Mouse (Mus musculus) liver (tissue): Measurements from ENCODE around the gene Tomm40l.
"Not testable (repeated sequence)": the region's sequence is repeated elsewhere in the genome, so short reads cannot be mapped to it uniquely, and the experiment has no call there.

Experiments
- DNase-seq: peaks from one replicate; pipeline ENCODE4 v3.0.0-alpha.2; 2020; ENCODE audit warnings: mixed read lengths

Tomm40l gene

DNA sequence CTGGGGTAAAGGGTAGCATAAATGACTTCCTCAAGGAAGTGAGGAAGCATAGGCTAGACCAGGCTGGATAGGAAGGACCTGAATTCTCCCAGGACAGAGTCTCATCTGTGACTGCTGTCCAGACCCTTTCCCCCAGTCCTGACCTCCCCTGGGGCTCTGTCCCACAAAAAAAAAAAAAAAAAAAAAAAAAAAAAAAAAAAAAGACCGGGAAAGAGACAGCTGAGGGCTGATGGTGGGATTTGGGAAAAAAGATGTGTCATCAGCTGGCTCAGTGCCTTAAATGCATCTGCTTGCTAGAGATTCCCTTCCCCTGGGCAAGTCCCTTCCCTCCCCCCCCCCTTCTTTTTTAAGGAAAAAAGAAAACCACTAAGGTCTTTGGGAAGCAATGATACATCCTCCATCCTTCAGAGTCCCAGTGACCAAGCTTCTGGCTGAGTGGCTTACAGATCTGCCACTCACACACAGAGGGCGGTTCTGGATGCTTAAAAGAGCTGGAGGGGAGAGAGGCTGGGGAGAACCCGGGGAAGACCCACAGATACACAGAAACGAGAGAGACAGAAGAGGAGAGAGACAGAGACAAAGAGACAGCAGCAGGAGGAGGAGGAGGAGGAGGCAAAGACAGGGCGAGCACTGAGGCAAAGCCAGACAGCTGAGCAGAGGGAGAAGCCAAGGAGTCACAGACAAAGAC, 27.7 kb upstream of the Tomm40l start, which contains the start of gene Adamts4:
Gene Adamts4 (plus strand): TSS at position 509 of the 688 bp plus-strand sequence.
- DNase-seq = no peak

DNA sequence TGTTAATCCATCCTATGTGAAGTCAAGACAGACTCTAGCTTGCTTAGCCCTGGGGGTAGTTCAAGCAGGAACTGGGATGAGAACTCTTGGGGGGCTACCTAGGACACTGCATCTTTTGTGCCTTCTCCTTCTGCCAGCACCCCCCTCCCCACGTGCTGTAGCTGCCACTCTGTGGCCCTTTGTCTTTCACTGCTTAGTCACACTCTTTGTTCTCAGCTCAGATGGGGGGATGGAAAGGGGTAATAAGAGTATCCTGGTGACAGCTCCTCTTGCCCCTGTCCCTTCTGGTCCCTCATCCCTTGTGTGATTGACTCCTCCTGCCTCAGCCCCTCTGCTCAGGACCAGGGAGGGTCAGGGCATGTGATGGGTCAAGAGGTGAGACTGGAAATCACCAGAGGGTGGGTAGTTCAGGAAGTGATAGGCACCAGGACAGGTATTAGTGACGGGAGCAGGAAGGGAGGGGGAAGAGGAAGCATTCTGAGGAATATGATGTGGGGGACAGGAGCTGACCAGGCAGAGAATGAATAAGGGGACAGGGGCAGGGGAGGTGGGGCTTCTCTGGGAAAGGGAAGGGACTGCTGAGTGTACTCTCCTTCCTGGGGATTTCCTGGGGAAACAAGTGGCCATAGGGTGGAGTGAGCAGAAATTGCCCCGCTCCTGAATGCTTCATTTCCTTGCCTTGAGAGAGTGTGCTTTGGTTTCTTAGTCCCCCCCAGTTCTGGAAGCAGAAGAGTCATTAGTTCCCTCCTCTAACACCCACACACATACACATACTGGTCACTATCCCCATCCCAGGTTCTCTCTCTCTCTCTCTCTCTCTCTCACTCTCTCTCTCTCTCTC, 26.3 kb upstream of the Tomm40l start:
- DNase-seq = no peak

DNA sequence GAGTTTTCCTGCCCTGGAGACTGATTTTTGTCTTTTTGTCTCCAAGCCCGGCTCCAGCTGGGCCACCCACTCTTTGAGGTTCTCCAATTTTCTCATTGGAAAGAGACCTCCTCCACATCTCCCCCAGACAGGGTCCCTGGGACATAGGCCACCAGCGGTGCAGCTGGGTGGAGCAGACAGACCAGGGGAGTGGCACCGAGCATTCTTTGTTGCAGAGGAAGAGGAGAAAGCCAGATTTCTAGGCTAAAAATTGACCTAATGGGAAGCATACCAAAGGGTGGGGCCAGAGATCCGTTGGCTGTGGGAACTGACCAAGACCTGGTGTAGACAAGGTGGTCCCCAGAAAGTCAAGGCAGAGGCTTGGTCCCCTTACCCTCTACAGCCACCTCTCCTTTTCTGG, 25.6 kb upstream of the Tomm40l start:
- DNase-seq = no peak

DNA sequence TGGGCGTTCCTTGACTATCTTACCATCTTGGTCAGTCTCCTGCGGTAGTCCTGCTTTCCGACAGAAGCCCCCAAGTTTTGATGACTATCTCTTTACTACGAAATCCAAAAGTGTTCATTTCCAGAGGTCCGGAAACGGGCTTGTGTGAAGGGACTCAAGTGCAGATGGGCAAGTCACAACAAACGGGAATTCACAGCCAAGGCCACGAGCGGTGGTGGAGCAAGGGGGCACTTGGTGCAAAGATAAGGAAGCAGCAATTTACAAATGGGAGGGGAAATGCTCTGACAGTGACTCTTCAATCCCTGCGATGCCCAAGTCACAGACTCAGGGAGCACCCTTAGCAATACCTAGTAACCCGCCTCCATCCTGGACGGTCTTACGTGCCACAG, 25.1 kb upstream of the Tomm40l start:
- no peak for DNase-seq

DNA sequence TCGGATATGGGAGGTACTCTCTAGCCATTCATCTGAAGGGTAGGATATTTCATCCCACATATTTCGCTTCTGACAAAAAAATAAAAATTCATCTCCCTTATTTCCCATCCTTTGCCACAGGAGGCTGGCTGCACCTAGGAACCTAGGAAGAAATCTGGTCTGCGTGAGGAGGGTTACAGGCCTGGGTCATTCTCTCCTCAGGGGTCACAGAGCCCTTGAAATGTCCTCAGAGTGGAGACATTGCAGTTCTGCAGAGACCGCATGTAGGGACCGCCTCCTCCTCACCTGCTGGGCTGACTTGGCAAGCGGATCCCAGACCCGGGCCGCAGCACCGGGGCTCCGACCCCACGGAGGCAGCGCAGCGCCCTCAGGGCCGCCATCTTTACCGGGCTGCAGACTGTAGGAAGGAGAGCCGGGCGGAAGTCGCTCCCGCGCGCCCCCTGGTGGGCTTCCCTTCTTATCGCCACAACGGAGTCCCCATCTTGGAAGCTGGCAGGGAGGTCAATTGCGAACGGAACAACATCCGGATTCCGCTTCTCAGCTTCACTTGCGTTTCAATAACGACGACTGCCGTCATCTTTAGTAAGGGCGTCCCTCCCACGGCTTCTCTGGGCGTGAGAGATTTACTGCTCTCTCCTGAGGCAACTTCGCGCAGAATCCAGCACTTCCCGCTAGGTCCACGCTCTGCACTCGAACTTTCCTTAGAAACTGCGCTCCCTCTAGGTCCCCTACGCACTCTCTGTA, 24.6 kb upstream of the Tomm40l start:
- DNase-seq = peak; percentile 97

DNA sequence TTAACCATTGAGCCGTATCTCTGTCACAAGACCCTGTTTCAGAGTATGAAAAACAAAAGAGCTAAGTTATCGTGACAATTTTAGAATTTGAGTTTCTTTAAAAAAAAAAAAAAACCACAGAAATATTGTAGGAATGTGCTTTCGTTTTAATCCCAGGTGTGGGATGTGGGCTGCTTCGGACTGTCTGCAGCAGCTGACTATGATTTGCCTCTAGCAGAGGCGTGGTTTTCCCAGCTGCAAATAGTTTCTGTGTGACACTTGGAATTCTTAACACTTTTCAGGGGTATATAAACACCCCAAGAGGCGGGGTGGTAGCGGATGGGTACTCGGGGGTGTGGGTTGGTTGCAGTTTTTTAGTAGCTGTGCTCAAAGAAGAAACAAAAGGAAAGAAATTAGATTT, 23.0 kb upstream of the Tomm40l start:
- DNase-seq = no peak

DNA sequence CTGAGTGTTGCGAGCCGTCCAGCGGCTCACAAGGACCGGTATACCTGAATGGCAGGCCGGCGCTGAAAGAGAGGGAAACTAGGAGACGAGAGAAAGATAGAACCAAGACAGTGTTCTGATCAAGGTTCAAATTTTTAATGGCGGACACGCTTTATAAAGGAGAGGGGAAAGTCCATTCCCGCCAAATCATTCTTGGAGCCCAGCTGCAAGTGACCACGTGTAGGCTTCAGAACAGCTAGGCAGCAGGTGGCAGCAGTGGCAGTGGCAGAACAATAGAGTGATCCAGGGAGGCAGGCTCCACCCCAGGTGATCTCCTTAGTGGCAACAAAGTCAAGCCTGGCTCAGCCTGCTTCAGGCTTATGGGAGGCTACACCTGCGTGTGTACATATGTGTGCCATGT, 19.6 kb upstream of the Tomm40l start:
- not testable (repeated sequence) for DNase-seq

DNA sequence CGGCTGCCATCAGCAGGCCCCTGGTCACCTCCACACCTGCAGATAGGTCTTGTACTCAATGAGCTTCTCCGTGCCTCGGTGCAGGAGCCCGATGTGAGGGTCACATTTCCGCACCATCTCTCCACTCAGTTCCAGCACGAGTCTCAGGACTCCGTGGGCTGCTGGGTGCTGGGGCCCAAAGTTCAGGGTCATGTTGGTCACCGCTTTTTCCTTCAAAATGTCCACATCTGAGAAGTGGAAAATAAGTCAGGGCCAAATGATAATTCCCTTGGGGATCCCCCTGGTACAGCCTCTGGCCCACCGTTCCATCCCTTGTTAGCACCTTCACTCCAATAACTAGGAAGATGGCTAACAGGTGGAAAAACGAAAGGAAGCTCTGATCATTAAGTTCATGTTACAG, 18.6 kb upstream of the Tomm40l start:
- DNase-seq = no peak

DNA sequence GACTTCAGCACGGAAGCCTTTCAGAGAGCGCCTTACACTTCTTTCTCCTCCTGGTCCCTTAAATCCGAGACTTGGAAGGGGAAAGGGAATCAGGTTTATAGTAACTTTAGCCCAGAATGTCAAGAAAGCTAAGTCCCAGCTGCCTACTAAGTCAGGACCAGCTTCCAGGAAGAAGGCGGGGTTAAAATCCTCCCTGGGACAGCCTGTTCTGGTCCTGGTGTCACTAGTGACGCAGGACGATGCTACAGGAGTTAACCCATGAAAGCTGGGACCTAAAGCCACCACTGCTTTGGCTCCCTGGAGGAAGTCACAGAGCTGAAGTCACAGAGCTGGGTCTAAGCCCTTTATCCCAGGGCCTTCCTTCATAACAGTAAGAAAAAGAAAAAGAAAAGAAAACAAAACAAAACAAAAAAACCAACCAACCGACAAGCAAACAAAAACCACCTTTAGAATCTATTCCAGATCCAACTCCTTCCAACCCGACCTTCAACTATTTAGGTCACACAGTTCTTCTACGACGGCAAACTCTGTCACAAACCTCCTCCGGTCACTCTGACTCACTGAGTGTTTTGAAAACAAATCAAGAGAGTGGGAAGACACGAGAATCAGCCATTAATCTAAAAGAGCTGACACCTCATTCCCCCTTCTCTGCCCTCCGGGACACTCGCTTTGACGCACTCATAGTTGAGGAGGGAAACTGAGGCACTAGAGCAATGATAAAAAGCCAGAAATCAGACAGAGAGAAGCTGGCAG, 17.9 kb upstream of the Tomm40l start:
- DNase-seq = no peak

DNA sequence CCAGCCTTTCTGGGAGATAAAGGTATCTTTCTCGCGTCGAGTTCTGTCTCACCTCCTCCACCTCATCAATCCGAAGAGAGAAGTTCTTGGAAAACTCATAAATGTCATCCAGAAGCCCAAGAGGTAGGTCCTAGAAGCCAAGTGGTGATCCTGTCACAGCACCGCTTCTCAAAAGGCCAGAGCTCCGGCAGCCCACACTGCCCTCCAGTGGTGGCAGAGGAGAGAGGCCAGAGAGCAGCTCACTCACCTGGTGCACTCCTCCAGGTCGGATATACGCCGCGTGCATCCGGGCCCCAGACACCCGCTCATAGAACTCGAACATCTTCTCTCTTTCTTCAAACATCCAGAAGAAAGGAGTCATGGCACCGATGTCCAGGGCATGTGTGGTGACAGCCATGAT, 16.1 kb upstream of the Tomm40l start:
- peak; percentile 68 for DNase-seq

DNA sequence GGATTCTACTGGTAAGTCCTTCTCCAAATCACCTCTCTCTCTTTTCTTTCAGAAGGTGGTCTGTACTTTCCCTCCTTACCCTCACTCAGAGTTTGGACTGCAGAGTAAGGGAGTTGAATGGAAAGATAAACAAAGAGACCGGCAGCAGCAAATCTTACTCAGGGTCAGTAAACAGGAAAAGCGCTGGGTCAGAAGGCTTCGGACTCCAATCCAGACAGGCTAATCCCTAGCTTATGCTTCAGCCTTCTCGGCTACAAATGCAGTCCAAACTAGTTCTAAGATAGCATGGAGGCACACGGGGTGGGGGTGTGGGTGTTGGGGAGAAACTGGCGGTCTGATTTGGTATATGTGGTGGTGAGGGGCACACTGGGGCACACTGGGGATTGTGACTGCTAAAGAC, 15.1 kb upstream of the Tomm40l start:
- no peak for DNase-seq

DNA sequence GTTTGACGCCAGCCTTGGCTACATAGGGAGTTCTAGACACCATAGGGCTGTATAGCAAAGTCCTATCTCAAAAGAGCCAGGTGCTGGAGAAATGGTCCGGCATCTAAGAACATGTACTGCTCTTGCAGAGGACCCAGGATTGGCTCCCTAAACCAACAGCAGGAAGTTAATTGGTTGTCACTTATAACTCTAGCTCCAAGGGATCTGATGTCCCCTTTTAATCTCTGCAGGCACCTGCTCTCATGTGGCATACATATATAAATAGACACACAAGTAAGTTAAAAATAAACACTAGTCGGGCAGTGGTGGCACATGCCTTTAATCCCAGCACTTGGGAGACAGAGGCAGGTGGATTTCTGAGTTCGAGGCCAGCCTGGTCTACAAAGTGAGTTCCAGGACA, 13.5 kb upstream of the Tomm40l start:
- DNase-seq = no peak

DNA sequence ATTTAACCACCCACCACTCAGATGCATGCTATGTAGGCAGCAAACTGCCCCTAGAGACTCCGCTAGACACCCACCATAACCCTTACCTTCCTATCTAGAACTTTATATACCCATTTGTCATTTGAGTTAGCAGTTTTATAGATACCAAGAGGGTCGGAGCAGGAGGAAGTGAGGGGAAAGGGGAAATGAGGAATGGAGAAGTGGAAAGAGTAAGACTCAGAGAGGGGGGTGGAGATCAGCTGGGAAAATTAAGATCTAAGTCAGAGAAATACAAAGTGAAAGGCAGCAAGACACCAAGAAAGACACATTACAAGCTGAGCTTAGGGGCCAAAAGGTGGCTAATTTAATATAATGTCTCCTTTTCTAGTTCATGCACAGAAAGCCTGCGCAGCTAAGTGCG, 12.2 kb upstream of the Tomm40l start:
- no peak for DNase-seq

DNA sequence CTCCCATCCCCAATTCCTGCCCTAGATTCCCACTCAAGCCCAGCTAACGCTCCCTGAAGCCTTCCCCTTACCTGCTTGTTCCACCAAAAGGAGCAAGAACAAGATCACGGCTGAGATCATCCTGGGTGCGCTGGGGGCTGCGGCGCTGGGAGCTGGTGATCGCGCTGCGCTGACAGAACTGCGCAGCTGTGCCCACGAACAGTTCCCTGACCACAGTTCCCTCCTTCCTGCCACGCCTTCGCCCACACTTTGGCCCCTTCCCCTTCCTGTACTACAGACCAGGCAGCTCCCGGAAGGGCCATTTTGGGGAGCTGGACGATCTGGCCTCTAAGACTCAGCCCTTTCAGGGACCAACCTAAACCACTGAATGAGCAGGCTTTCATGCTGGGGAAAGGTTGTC, 11.8 kb upstream of the Tomm40l start, which contains the start of gene Fcer1g:
Gene Fcer1g (minus strand): TSS at position 240 of the 400 bp plus-strand sequence.
- DNase-seq = no peak

DNA sequence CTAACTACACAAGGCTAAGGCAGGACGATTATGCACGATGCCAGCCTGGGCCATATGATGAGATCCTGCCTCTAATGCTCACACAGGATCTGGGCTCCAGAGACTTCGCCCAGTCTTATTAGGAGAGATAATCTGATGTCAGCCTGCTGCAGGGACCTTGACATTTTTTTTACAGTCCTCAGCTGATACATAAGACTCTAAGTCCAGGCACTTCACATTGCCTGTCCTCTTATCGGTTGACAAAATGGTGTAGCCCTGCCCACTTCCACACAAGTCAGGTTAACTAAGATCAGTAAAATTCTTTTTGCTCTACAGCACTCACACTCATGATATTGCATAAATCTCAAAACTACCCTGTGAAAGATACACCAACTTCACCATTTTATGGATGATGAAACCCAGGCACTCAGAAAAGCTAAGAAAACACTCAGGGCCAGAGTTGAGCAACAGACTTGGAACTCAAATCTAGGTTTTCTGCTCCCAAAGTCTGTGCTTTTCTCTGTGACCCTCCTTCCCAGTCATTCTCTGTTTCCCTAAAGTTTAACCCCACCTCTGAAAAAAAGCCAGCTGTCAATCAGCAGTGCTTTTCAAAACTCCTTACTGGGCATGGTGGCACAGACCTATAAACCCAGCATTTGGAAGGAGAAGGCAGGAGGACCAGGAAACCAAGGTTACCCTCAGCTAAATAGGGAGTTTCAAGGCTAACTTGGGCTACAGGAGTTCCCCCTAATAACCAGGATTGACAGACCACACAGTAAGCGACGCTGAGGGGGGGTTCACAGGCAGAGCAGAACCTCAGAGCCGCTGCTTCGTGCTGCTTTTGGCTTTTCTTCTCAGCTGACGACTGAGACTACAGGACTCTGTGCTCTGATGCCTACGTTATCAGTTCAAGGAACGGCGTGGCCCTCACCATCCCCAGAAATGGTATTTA, 10.8 kb upstream of the Tomm40l start:
- no peak for DNase-seq

DNA sequence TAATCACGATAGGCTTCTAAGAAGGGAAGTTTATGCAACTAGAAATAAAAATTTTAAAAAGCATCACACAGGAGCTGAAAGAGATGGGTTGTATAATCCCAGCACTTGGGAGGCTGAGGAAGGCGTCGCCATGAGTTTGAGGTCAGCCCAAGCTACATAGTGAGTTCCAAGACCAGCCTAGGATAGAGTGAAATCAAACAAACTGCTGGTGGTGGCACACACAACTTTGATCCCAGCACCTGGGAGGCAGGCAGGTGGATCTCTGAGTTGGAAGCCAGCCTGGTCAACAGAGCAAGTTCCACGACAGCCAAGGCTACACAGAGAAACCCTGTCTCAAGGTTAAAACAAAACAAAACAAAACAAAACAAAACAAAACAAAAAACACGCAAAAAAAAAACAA, 10.0 kb upstream of the Tomm40l start:
- no peak for DNase-seq

DNA sequence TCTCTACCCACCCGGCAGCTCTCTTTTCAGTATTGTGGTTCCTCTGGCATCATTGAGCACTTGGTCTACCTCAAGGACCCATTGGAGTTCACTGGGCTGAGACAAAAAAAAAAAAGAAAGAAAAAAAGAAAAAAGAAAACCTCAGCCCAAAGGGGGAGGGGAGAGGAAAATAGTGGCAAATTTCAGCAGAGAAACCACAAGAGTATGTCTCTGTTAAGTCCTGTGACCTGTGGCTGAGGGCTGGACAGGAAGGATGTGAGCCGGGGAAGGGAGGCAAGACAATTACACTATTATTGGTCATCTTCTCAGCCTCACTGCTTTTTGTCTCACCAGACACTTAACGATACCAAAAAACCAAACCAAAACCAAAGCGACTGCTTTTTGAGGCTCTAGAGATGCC, 9.5 kb upstream of the Tomm40l start:
- DNase-seq = no peak

DNA sequence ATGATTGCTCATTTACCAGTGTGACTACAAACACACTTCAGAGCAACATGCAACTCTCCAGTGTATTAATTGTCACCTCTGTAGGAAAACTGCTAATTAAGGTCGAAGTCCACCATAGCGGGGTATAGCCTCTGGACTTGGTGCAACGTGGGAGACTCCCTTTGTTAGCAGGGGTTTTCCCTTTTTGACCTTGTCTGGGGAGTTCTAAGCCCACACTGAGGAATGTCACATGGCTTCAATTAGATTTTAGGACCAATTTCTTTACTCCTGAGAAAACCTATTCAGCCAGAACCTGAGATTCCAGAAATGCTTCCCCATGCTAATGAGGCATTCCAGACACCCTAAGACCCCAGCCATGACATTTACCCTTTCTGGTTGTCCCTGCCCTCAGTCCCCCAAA, 7.9 kb upstream of the Tomm40l start:
- DNase-seq = no peak

DNA sequence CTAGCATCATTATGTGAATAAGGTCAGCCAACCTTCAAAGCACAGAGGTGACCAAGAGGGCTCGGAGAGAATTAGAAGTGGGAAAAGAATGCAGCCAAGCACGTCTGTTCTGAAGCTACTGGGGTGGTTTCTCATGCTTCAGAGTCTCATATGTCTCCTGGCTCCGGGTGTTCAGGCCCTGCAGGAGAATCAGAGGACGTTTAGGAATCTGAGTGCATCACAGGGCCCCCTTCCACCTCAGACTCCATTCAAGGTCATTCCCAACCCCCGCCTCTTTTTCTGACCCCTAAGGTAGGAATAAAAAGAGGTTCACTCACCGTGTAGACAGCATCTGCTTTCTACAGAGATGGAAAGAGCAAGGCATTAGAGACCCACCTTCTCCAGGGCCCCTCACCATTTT, 7.4 kb upstream of the Tomm40l start:
- DNase-seq = no peak

DNA sequence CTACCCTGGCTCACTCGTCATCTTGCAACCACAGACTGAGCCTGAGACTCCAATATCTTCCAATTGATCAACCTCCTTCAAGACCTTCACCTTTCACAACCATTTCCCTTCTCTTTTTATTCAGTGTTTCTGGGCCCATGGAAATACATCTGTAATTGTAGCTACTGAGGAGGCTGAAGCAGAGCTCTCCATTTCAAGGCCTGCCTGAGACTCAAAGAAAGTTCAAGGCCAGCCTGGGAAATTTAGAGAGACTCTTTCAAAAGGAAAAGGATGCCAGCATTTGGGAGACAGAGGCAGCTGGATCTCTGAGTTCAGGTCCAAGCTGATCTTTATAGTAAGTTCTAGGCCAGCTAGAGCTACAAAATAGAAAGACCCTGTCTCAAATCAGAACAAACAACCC, 5.6 kb upstream of the Tomm40l start:
- DNase-seq = no peak

DNA sequence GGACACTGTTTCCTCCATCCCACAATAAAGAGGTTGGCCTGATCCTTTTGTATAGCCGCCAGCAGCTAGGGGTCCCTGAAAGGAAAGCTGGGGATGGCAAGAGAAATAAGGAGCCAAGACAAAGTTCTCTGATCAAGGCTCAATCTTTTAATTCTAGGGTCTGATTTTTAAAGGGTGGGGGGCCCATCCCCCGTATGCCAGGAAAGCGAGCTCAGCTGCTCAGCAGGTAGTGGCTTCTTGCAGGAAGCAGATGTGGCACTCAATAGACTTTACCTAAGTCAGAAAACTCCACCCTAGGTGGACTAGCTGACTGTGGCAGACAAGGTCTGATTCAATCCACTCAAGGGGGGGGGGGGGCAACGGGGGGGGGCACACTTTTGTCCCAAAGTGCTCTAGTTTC, 4.5 kb upstream of the Tomm40l start:
- DNase-seq = no peak

DNA sequence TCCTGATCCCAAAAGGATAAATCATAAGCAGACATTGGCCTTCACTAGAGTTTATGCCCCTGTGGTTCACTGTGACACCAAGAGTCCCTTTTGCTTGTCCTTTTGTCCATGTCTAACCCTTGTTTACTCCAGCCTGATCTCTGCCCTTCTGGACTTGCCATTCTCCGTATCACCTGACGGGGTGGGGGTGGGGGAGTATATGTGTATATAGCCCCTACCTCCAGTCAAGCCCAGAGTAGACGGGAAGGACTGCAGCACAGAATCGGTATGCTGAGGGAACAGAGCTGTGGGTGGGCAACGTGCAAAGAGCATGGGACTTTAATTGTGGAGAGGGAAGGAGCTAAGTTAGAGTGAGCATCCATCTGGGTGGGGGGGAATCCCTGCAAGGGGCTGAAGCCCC, 2.5 kb upstream of the Tomm40l start, which contains the start of gene Apoa2:
Gene Apoa2 (plus strand): TSS at position 198 of the 400 bp plus-strand sequence.
- peak; percentile 62 for DNase-seq
